Mouse (Mus musculus) erythroblast, adult 5-6 weeks (primary cell): ENCODE measurements around the gene Celsr1. TPM values are rescaled to one million over a fixed set of nuclear protein-coding genes. Genes with fewer than 3 reads are reported as not detected.
A peak's percentile ranks its signal among the peaks of the same experiment; 100 is the strongest.

Experiments used
- ATAC-seq: replicated peaks from 2 replicates; pipeline ENCODE4 v1.8.0; 2016; ENCODE audit warnings: moderate number of reproducible peaks, mild to moderate bottlenecking, moderate TSS enrichment, inconsistent platforms; ENCODE audit not compliant: poor library complexity, low FRiP score, severe bottlenecking
- total RNA-seq, 2 experiments: library from RNA; stranded (forward) in 1 of 2; stranded (reverse) in 1 of 2; fragments of 150-400 nt in 1 of 2; fragments of 200-764, 138-1000 nt in 1 of 2; gene quantifications; 2 replicates each; pipeline versions ENCODE4 v1.2.3 to v1.2.4; 2015 to 2017; ENCODE audit warnings: low replicate concordance in 2 of 2

The Celsr1 gene
- total RNA-seq, 2 experiments from 2014 or later = 0.38 to 0.60 TPM

- no peak for ATAC-seq
Observed at GRCm38 (mm10) chr15:86042364-86042763, 8.8 kb upstream of the Celsr1 start.

- no peak for ATAC-seq
Observed at GRCm38 (mm10) chr15:86041421-86041820, 7.8 kb upstream of the Celsr1 start.

GRCm38 (mm10) chr15:86038802-86039201 is 5.2 kb upstream of the Celsr1 start:
- ATAC-seq = peak; percentile 85

GRCm38 (mm10) chr15:86035913-86036312 is 2.3 kb upstream of the Celsr1 start:
- no peak for ATAC-seq

- ATAC-seq = no peak
Observed at GRCm38 (mm10) chr15:86034781-86035360, 1.3 kb upstream of the Celsr1 start.

- no peak for ATAC-seq
Observed at GRCm38 (mm10) chr15:86034021-86034523, 495 bp upstream of the Celsr1 start.

GRCm38 (mm10) chr15:86032811-86033190 is 776 bp downstream of the Celsr1 start:
- ATAC-seq = no peak

GRCm38 (mm10) chr15:86029981-86030380 is 3.6 kb downstream of the Celsr1 start:
- ATAC-seq = no peak

GRCm38 (mm10) chr15:86027871-86028270 is 5.7 kb downstream of the Celsr1 start:
- no peak for ATAC-seq

GRCm38 (mm10) chr15:86021971-86022370 is 11.6 kb downstream of the Celsr1 start:
- ATAC-seq = no peak

- no peak for ATAC-seq
Observed at GRCm38 (mm10) chr15:86021301-86021700, 12.3 kb downstream of the Celsr1 start.

- ATAC-seq = no peak
Observed at GRCm38 (mm10) chr15:86020008-86020407, 13.6 kb downstream of the Celsr1 start.

GRCm38 (mm10) chr15:86018753-86019512 is 14.6 kb downstream of the Celsr1 start:
- ATAC-seq = no peak

GRCm38 (mm10) chr15:86017336-86017735 is 16.2 kb downstream of the Celsr1 start:
- no peak for ATAC-seq

- peak; percentile 80 for ATAC-seq
Observed at GRCm38 (mm10) chr15:86015860-86016541, 17.6 kb downstream of the Celsr1 start.

- 0 out of 2 replicates have a peak, but pooled peaks have one; percentile 33 for ATAC-seq
Observed at GRCm38 (mm10) chr15:86015026-86015425, 18.6 kb downstream of the Celsr1 start.

GRCm38 (mm10) chr15:86013656-86014055 is 19.9 kb downstream of the Celsr1 start:
- ATAC-seq = no peak

- ATAC-seq = no peak
Observed at GRCm38 (mm10) chr15:86013130-86013529, 20.4 kb downstream of the Celsr1 start.

GRCm38 (mm10) chr15:86007690-86008121 is 25.9 kb downstream of the Celsr1 start:
- 0 out of 2 replicates have a peak, but pooled peaks have one; percentile 45 for ATAC-seq

- ATAC-seq = no peak
Observed at GRCm38 (mm10) chr15:86005691-86006525, 27.7 kb downstream of the Celsr1 start.
